Mouse (Mus musculus): ENCODE measurements at regions not wholly inside any gene's neighbourhood (a gene's known extent, or its start where the extent isn't known, plus 50 kb on each side); places are given as distances from the start of the nearest gene placed in this dataset.
A peak's percentile ranks its signal among the peaks of the same experiment; 100 is the strongest.
"Not testable (repeated sequence)": the region's sequence is repeated elsewhere in the genome, so short reads cannot be mapped to it uniquely, and the experiment has no call there.

GRCm38 (mm10) chrX:166809165-166809564 is 223.6 kb upstream of the Egfl6 start:
- no peak for ATAC-seq (ENCODE audit: low FRiP score)
- Histone ChIP-seq H3K27me3 (ENCODE audit: control insufficient read depth, insufficient read depth, low read length) (peaks cover 4% of the 10 kb centered on the region; the same call in 1 of the 2 replicates), H3K36me3 (ENCODE audit: control insufficient read depth, insufficient read depth, low read length) (no peaks in the 10 kb centered on the region), H3K27ac (ENCODE audit: low read depth, low read length) (no peak overlapping the region), H3K9me3 (ENCODE audit: control insufficient read depth, low read length) (no peaks in the 10 kb centered on the region), H3K4me2 (replicated peaks; ENCODE audit: low read depth, low read length) (no peak overlapping the region), H3K4me3 (ENCODE audit: low read depth, low read length) (no peak overlapping the region), H3K4me1 (replicated peaks; ENCODE audit: control insufficient read depth, insufficient read depth, low read length) (no peaks in the 10 kb centered on the region), H3K9ac (ENCODE audit: low read depth, low read length) (no peak overlapping the region)
- 67% methylated on average over 3 of the region's 3 CpGs for WGBS
- no peak for DNase-seq (ENCODE audit: low spot score)

- H3K27me3 ChIP-seq (ENCODE audit: control insufficient read depth, insufficient read depth, low read length): peaks cover 4% of the 10 kb centered on the region; the same call in 1 of the 2 replicates
- H3K4me2 ChIP-seq (replicated peaks; ENCODE audit: low read depth, low read length): no peak overlapping the region
- no peak overlapping the region for H3K4me3 ChIP-seq (ENCODE audit: low read depth, low read length)
- no peaks in the 10 kb centered on the region for H3K9me3 ChIP-seq (ENCODE audit: control insufficient read depth, low read length)
- no peak overlapping the region for H3K9ac ChIP-seq (ENCODE audit: low read depth, low read length)
- H3K36me3 ChIP-seq (ENCODE audit: control insufficient read depth, insufficient read depth, low read length): no peaks in the 10 kb centered on the region
- ATAC-seq (ENCODE audit: low FRiP score): no peak
- no peak overlapping the region for H3K27ac ChIP-seq (ENCODE audit: low read depth, low read length)
- 84% methylated on average over 5 of the region's 5 CpGs for WGBS
- no peak for DNase-seq (ENCODE audit: low spot score)
- no peaks in the 10 kb centered on the region for H3K4me1 ChIP-seq (replicated peaks; ENCODE audit: control insufficient read depth, insufficient read depth, low read length)
Measured at GRCm38 (mm10) chrX:166808207-166808606, 222.7 kb upstream of the Egfl6 start.

- DNase-seq (ENCODE audit: low spot score): no peak
- WGBS: 62% methylated on average over 1 of the region's 1 CpGs
- H3K4me2 ChIP-seq (replicated peaks; ENCODE audit: low read depth, low read length): no peak overlapping the region
- peak overlapping the region; percentile 72 for H3K27ac ChIP-seq (ENCODE audit: low read depth, low read length)
- 0 out of 2 replicates have a peak, but pooled peaks cover 2% of the 10 kb centered on the region for H3K27me3 ChIP-seq (ENCODE audit: control insufficient read depth, insufficient read depth, low read length)
- H3K9ac ChIP-seq (ENCODE audit: low read depth, low read length): no peak overlapping the region
- no peak for ATAC-seq (ENCODE audit: low FRiP score)
- H3K4me3 ChIP-seq (ENCODE audit: low read depth, low read length): no peak overlapping the region
- H3K4me1 ChIP-seq (replicated peaks; ENCODE audit: control insufficient read depth, insufficient read depth, low read length): no peaks in the 10 kb centered on the region
- no peaks in the 10 kb centered on the region for H3K36me3 ChIP-seq (ENCODE audit: control insufficient read depth, insufficient read depth, low read length)
- no peaks in the 10 kb centered on the region for H3K9me3 ChIP-seq (ENCODE audit: control insufficient read depth, low read length)
Measured at GRCm38 (mm10) chrX:166805957-166806356, 220.4 kb upstream of the Egfl6 start.

GRCm38 (mm10) chrX:166805480-166805879 is 220.0 kb upstream of the Egfl6 start:
- WGBS: 28% methylated on average over 4 of the region's 4 CpGs
- H3K9me3 ChIP-seq (ENCODE audit: control insufficient read depth, low read length): no peaks in the 10 kb centered on the region
- H3K36me3 ChIP-seq (ENCODE audit: control insufficient read depth, insufficient read depth, low read length): no peaks in the 10 kb centered on the region
- no peak overlapping the region for H3K4me3 ChIP-seq (ENCODE audit: low read depth, low read length)
- 0 out of 2 replicates have a peak, but pooled peaks cover 2% of the 10 kb centered on the region for H3K27me3 ChIP-seq (ENCODE audit: control insufficient read depth, insufficient read depth, low read length)
- peak; percentile 65 for ATAC-seq (ENCODE audit: low FRiP score)
- DNase-seq (ENCODE audit: low spot score): peak; percentile 34
- no peak overlapping the region for H3K9ac ChIP-seq (ENCODE audit: low read depth, low read length)
- H3K27ac ChIP-seq (ENCODE audit: low read depth, low read length): peak overlapping the region; percentile 72
- no peaks in the 10 kb centered on the region for H3K4me1 ChIP-seq (replicated peaks; ENCODE audit: control insufficient read depth, insufficient read depth, low read length)
- no peak overlapping the region for H3K4me2 ChIP-seq (replicated peaks; ENCODE audit: low read depth, low read length)

- H3K4me3 ChIP-seq (ENCODE audit: low read depth, low read length): no peak overlapping the region
- H3K9ac ChIP-seq (ENCODE audit: low read depth, low read length): no peak overlapping the region
- no peak overlapping the region for H3K4me2 ChIP-seq (replicated peaks; ENCODE audit: low read depth, low read length)
- no peaks in the 10 kb centered on the region for H3K36me3 ChIP-seq (ENCODE audit: control insufficient read depth, insufficient read depth, low read length)
- peak overlapping the region; percentile 82 for H3K27ac ChIP-seq (ENCODE audit: low read depth, low read length)
- peak; percentile 58 for DNase-seq (ENCODE audit: low spot score)
- WGBS: 31% methylated on average over 6 of the region's 6 CpGs
- no peaks in the 10 kb centered on the region for H3K4me1 ChIP-seq (replicated peaks; ENCODE audit: control insufficient read depth, insufficient read depth, low read length)
- ATAC-seq (ENCODE audit: low FRiP score): peak; percentile 87
- no peaks in the 10 kb centered on the region for H3K27me3 ChIP-seq (ENCODE audit: control insufficient read depth, insufficient read depth, low read length)
- no peaks in the 10 kb centered on the region for H3K9me3 ChIP-seq (ENCODE audit: control insufficient read depth, low read length)
Measured at GRCm38 (mm10) chrX:166803246-166803645, 217.7 kb upstream of the Egfl6 start.

- no peaks in the 10 kb centered on the region for H3K36me3 ChIP-seq (ENCODE audit: control insufficient read depth, insufficient read depth, low read length)
- no peak overlapping the region for H3K27ac ChIP-seq (ENCODE audit: low read depth, low read length)
- DNase-seq (ENCODE audit: low spot score) (peak; percentile 25), ATAC-seq (ENCODE audit: low FRiP score) (peak; percentile 46; the same call in 1 of the 2 replicates)
- no peak overlapping the region for H3K4me3 ChIP-seq (ENCODE audit: low read depth, low read length)
- H3K27me3 ChIP-seq (ENCODE audit: control insufficient read depth, insufficient read depth, low read length): no peaks in the 10 kb centered on the region
- no peak overlapping the region for H3K9ac ChIP-seq (ENCODE audit: low read depth, low read length)
- H3K4me2 ChIP-seq (replicated peaks; ENCODE audit: low read depth, low read length): no peak overlapping the region
- H3K9me3 ChIP-seq (ENCODE audit: control insufficient read depth, low read length): no peaks in the 10 kb centered on the region
- no peaks in the 10 kb centered on the region for H3K4me1 ChIP-seq (replicated peaks; ENCODE audit: control insufficient read depth, insufficient read depth, low read length)
- 39% methylated on average over 2 of the region's 2 CpGs for WGBS
Measured at GRCm38 (mm10) chrX:166801017-166801416, 215.5 kb upstream of the Egfl6 start.

GRCm38 (mm10) chrX:166795651-166796050 is 210.1 kb upstream of the Egfl6 start:
- Histone ChIP-seq H3K36me3 (ENCODE audit: control insufficient read depth, insufficient read depth, low read length) (no peaks in the 10 kb centered on the region), H3K4me3 (ENCODE audit: low read depth, low read length) (no peak overlapping the region), H3K4me1 (replicated peaks; ENCODE audit: control insufficient read depth, insufficient read depth, low read length) (no peaks in the 10 kb centered on the region), H3K27me3 (ENCODE audit: control insufficient read depth, insufficient read depth, low read length) (no peaks in the 10 kb centered on the region), H3K4me2 (replicated peaks; ENCODE audit: low read depth, low read length) (no peak overlapping the region), H3K9me3 (ENCODE audit: control insufficient read depth, low read length) (no peaks in the 10 kb centered on the region), H3K9ac (ENCODE audit: low read depth, low read length) (no peak overlapping the region), H3K27ac (ENCODE audit: low read depth, low read length) (no peak overlapping the region)
- ATAC-seq (ENCODE audit: low FRiP score) (no peak), DNase-seq (ENCODE audit: low spot score) (no peak)
- 85% methylated on average over 2 of the region's 2 CpGs for WGBS

GRCm38 (mm10) chrX:166789031-166789430 is 203.5 kb upstream of the Egfl6 start:
- no peaks in the 10 kb centered on the region for H3K36me3 ChIP-seq (ENCODE audit: control insufficient read depth, insufficient read depth, low read length)
- no peak overlapping the region for H3K9ac ChIP-seq (ENCODE audit: low read depth, low read length)
- no peak overlapping the region for H3K4me2 ChIP-seq (replicated peaks; ENCODE audit: low read depth, low read length)
- H3K27ac ChIP-seq (ENCODE audit: low read depth, low read length): no peak overlapping the region
- H3K4me1 ChIP-seq (replicated peaks; ENCODE audit: control insufficient read depth, insufficient read depth, low read length): no peaks in the 10 kb centered on the region
- DNase-seq (ENCODE audit: low spot score): no peak
- no peak for ATAC-seq (ENCODE audit: low FRiP score)
- WGBS: 67% methylated on average over 3 of the region's 3 CpGs
- H3K27me3 ChIP-seq (ENCODE audit: control insufficient read depth, insufficient read depth, low read length): no peaks in the 10 kb centered on the region; the same call in 1 of the 2 replicates
- no peaks in the 10 kb centered on the region for H3K9me3 ChIP-seq (ENCODE audit: control insufficient read depth, low read length)
- H3K4me3 ChIP-seq (ENCODE audit: low read depth, low read length): no peak overlapping the region

GRCm38 (mm10) chrX:166787137-166787536 is 201.6 kb upstream of the Egfl6 start:
- 100% methylated on average over 1 of the region's 1 CpGs for WGBS
- not testable (repeated sequence) for H3K27me3 ChIP-seq (ENCODE audit: control insufficient read depth, insufficient read depth, low read length); H3K9ac ChIP-seq (ENCODE audit: low read depth, low read length); H3K27ac ChIP-seq (ENCODE audit: low read depth, low read length); DNase-seq (ENCODE audit: low spot score); H3K9me3 ChIP-seq (ENCODE audit: control insufficient read depth, low read length); H3K4me3 ChIP-seq (ENCODE audit: low read depth, low read length); H3K4me2 ChIP-seq (replicated peaks; ENCODE audit: low read depth, low read length); H3K36me3 ChIP-seq (ENCODE audit: control insufficient read depth, insufficient read depth, low read length); H3K4me1 ChIP-seq (replicated peaks; ENCODE audit: control insufficient read depth, insufficient read depth, low read length); ATAC-seq (ENCODE audit: low FRiP score)
